Mouse (Mus musculus) bone marrow macrophage, adult 2 months (primary cell): ENCODE measurements around the gene Ezh1. TPM values are rescaled to one million over a fixed set of nuclear protein-coding genes. Genes with fewer than 3 reads are reported as not detected.

Source experiments
- H3K27ac ChIP-seq: 2 replicates; pipeline ENCODE4 v1.5.1; 2012; ENCODE audit warnings: low read depth, low read length; ENCODE audit not compliant: insufficient read depth
- H3K4me1 ChIP-seq: 2 replicates; pipeline ENCODE4 v1.6.1; 2012; ENCODE audit warnings: low read length; ENCODE audit not compliant: control insufficient read depth, insufficient read depth
- H3K4me3 ChIP-seq: 2 replicates; pipeline ENCODE4 v1.5.1; 2012; ENCODE audit warnings: mild to moderate bottlenecking, low read length, moderate library complexity; ENCODE audit not compliant: insufficient read depth
- CTCF ChIP-seq: IDR thresholded peaks from 2 replicates; pipeline ENCODE4 v1.5.1; 2012; ENCODE audit warnings: low read depth, mild to moderate bottlenecking, low read length, moderate library complexity
- POLR2A ChIP-seq: IDR thresholded peaks from 2 replicates; pipeline ENCODE4 v1.6.1; 2012; ENCODE audit warnings: mild to moderate bottlenecking, low read depth, low read length, borderline replicate concordance
- polyA plus RNA-seq: library from polyadenylated mRNA; stranded (reverse); fragments of >200 nt; gene quantifications from 2 replicates; pipeline ENCODE4 v1.2.4, GENCODE M21; 2012; ENCODE audit not compliant: missing spikeins, insufficient read depth, insufficient read length

Ezh1 gene
- polyA plus RNA-seq, 1 experiment: 52.5 TPM

DNA sequence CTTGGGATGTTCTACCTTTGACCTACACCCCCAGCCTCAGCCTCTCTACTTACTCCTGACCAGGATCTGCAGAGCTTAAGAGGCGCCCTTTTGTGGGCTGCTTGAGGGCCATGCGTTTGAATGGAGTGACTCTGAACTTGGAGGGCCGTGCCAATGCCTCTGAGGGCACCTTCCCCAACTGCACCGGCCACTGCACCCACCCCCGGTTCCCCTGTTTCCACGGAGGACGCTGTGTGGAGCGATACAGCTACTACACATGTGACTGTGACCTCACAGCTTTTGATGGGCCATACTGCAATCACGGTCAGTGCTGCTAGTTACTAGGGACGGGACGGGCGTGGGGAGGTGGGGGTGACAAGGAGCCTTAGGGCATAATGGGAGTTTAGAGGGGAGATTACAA lies 41.3 kb downstream of the Ezh1 start:
- Histone ChIP-seq H3K4me1 (peaks cover 3% of the 10 kb centered on the region; the same call in 1 of the 2 replicates), H3K4me3 (no peak overlapping the region), H3K27ac (no peak overlapping the region)
- TF ChIP-seq POLR2A: no peak
- TF ChIP-seq CTCF: no peak

DNA sequence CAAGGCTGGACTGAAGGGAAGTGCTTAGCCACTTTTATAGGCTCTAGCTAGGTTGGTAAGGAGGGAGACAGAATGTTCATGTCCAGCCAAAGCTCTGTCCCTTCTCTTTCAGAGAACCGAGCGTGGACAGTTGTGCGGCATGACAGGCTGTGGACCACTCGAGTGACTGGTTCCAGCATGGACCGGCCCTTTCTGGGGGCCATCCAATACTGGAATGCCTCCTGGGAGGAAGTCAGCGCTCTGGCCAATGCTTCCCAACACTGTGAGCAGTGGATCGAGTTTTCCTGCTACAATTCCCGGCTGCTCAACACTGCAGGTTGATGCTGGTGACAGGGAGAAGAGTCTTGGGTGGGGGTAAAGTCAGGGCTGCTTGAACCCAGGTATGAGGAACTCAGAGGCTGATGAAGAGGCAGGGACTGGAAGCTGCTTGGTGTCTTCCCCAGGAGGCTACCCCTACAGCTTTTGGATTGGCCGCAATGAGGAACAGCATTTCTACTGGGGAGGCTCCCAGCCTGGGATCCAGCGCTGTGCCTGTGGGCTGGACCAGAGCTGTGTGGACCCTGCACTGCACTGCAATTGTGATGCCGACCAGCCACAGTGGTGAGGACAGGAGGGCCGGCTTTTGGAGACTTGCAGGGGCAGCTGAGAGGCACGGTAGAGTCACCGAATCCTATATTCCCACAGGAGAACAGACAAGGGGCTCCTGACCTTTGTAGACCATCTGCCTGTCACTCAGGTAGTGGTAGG lies 43.3 kb downstream of the Ezh1 start:
- Histone ChIP-seq H3K4me3 (no peak overlapping the region), H3K4me1 (no peaks in the 10 kb centered on the region), H3K27ac (no peak overlapping the region)
- no peak for TF ChIP-seq POLR2A
- TF ChIP-seq CTCF: no peak

DNA sequence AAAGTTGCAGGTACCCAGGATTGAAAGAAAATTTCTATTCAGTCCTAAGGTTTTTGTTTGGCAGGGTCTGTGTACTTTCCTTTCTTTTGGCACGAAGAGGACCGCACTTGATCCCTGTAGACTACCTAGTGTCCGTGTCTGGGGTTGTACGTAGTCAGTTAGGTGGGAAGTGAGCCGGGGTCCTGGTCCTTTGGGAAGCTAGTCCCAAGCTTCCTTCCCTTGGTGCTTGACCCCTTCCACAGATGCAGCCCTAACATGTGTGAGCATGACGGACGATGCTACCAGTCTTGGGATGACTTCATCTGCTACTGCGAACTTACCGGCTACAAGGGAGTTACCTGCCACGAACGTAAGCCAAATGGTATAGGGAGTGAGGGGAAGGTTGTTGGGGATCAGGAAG lies 44.3 kb downstream of the Ezh1 start:
- TF ChIP-seq POLR2A: no peak
- TF ChIP-seq CTCF: no peak
- no peak overlapping the region for H3K27ac ChIP-seq
- H3K4me3 ChIP-seq: no peak overlapping the region
- H3K4me1 ChIP-seq: no peaks in the 10 kb centered on the region

DNA sequence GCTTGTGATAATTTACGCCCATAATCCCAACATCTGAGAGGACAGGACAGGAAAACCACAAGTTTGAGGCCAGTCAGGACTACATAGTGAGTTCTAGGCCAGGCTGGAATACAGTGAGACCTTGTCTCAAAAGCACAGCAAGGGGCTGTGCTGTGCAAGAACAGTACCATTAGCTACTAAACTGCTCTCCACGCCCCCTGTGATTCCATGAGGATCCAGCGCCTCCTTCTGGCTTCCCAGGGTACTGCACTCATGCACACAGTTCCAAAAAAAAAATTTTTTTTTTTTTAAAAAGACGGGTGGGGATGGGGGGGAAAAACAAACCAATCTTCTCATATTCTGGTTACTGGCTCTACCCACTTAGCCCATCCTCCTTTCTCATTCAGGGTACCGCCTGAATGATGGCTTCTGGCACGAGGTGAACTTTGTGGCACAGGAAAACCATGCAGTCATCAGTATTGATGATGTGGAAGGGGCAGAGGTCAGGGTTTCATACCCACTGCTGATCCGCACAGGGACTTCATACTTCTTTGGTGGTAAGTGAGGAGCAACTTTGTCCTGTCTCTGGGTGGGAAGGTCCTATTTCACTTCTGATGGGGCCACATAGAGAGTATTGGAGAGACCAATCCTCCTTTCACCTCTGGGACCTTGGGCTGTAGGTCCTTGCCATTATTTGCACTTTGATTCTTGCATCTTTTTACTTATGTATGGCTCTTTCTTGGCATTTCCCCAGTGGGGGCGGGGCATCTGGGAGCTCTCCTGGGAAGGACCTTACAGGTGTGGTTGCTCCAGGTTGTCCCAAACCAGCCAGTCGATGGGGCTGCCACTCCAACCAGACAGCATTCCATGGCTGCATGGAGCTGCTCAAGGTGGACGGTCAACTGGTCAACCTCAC lies 45.2 kb downstream of the Ezh1 start:
- Histone ChIP-seq H3K27ac (no peak overlapping the region), H3K4me3 (no peak overlapping the region), H3K4me1 (no peaks in the 10 kb centered on the region)
- no peak for TF ChIP-seq POLR2A
- peak; percentile 83 for TF ChIP-seq CTCF

DNA sequence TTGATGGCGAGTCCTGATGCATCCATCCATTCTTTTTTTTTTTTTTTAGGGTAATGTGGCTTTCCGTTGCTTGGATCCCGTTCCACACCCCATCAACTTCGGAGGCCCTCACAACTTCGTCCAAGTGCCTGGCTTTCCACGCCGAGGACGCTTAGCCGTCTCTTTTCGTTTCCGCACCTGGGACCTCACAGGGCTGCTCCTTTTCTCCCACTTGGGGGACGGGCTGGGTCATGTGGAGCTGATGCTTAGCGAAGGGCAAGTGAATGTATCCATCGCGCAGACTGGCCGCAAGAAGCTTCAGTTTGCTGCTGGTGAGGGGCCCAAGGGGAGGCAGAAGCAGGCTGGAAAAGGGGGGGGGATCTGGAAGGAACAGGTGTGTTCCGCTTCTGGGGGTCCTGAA lies 46.0 kb downstream of the Ezh1 start:
- peaks cover 2% of the 10 kb centered on the region; the same call in 1 of the 2 replicates for H3K4me1 ChIP-seq
- no peak overlapping the region for H3K27ac ChIP-seq
- no peak for TF ChIP-seq CTCF
- TF ChIP-seq POLR2A: no peak

DNA sequence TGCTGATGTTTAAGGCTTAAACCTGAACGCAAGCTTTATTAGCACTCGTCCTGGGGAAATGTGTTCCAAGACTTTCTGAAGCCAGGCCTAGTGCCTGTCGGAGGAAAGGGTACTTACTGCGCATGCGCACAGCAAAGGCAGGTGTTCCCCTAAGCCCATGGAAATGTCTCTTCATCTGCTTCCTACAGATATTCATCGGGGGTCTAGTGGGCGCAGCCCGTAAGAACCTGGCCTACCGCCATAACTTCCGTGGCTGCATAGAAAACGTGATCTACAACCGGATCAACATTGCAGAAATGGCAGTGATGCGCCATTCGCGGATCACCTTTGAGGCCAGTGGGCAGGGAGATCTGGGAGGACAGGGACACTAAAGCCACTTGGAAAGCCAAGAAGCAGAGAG lies 47.0 kb downstream of the Ezh1 start:
- peaks cover 2% of the 10 kb centered on the region; the same call in 1 of the 2 replicates for H3K4me1 ChIP-seq
- H3K27ac ChIP-seq: no peak overlapping the region
- TF ChIP-seq CTCF (no peak), POLR2A (no peak)

More for the DNA sequence above, 46.0 kb downstream of the Ezh1 start:
- H3K4me3 ChIP-seq: no peak overlapping the region

DNA sequence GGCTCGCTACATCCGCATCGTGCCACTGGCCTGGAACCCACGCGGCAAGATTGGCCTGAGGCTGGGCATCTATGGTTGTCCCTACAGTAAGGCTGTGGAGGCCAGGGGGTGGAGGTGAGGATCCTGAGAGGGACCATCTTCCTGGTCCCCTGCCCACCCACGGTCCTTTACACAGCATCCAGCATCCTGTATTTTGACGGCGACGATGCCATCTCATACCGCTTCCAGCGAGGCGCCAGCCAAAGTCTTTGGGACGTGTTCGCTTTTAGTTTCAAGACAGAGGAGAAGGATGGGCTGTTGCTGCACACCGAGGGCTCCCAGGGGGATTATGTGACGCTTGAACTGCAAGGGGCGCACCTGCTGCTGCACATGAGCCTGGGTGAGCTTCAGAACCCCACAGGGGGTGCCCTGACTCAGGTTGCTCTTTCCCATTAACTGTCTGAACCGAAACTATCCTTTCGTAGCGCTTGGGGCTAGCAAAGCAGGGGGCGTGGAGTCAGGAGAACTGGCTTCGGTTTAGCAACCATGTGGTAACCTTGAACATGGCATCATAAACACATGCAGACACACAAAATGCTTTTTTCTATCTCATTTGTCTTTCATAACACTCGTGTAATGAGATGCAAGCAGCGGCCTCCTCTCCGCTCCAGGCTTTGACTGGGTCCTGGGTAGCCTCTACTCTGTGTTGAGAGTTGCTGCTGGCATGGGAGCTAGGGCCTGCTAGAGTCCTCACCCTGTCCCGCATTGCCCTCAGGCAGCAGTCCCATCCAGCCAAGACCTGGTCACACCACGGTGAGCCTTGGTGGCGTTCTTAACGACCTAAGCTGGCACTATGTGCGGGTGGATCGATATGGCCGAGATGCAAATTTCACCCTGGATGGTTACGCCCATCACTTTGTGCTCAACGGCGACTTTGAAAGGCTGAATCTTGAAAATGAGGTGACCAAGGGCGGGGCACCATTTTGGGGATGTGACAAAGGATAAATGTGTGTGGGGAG lies 47.9 kb downstream of the Ezh1 start:
- no peak overlapping the region for H3K27ac ChIP-seq
- H3K4me3 ChIP-seq: no peak overlapping the region
- peaks cover 7% of the 10 kb centered on the region for H3K4me1 ChIP-seq
- TF ChIP-seq CTCF (no peak), POLR2A (no peak)

More for the DNA sequence above, 47.0 kb downstream of the Ezh1 start:
- H3K4me3 ChIP-seq: no peak overlapping the region

DNA sequence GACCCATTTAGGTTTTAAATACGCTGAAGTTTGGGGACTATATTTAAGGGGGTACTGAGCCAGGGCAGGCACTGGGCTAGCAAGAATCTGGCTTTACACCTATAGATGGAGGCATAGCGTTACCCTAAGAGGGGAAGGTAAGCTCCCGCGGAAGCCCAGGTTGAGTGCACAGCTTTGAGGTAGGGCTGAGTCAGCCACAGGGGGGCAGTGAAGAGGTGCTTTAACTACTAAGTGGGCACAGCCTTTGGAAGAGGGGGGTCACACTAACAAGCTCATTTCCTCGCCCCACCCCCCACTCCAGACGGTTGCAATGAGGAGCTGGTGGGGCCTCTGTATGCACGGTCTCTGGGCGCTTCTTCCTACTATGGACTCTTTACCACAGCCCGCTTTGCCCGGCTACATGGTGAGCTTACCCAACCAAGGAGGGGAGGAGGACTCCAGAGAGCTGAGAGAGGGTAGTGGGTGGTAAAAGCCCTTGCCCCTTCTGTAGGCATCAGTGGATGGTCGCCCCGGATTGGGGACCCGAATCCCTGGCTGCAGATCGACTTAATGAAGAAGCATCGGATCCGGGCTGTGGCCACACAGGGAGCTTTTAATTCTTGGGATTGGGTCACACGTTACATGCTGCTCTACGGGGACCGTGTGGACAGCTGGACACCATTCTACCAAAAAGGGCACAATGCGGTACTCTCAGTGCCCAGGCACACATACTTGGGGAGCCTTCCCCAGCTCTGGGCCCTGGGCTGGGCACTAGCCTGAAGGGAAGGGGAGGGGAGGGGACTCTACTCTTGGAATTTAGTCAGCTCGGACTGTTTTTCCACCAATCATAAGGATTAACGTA lies 49.1 kb downstream of the Ezh1 start:
- no peak for TF ChIP-seq CTCF
- TF ChIP-seq POLR2A: no peak
- Histone ChIP-seq H3K4me3 (no peak overlapping the region), H3K27ac (no peak overlapping the region), H3K4me1 (peaks cover 16% of the 10 kb centered on the region)
